Mouse (Mus musculus): ENCODE measurements around the gene Gnb1l.

DNA sequence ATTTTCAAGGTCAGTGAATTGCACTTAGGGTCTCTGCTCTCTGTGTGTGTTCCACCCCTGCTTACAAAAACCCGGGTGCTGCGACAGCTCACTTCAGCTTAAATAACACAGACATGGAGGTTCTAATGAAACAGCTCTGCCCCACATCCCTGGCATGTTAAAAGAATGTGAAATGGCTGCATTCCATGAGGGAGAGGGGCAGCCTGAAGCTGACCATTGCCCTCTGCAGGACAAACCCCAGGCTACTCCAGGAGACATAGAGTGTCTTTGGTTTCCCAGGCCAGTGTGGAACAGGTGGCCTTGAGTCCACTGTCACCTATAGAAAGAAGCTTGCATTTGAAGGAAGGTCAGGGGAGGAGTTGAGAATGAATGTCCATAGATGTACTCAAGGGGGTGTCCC is 81.9 kb downstream of the Gnb1l start:
- TF ChIP-seq CTCF (IDR thresholded peaks at IDR 0.05; ENCODE audit: borderline replicate concordance, insufficient read depth, low read length) (peak; percentile 20; the same call in 1 of the 2 replicates), POLR2A (IDR thresholded peaks at IDR 0.05; ENCODE audit: low read depth, low read length) (no peak)
